Mouse (Mus musculus) intestine, embryonic 14.5 days (tissue): ENCODE data around the gene S1pr4. TPM values are rescaled to one million over a fixed set of nuclear protein-coding genes. Genes with fewer than 3 reads are reported as not detected.

Experiments used
- ATAC-seq: fragments of 200-750 bp; cut with Nextera tagmentation; replicated peaks from 2 replicates; pipeline ENCODE4 v1.8.0; 2017; ENCODE audit warnings: low read depth, moderate number of reproducible peaks, moderate TSS enrichment, moderate library complexity; ENCODE audit not compliant: low FRiP score, low TSS enrichment
- DNase-seq: peaks from one replicate; pipeline ENCODE4 v3.0.0-alpha.2; 2018; ENCODE audit warnings: low spot score
- H3K27ac ChIP-seq: fragments of 300-500 bp; sonication (generic); 2 replicates; pipeline ENCODE4 v1.5.1; 2014; ENCODE audit warnings: low read depth, mild to moderate bottlenecking, control low read depth
- H3K27me3 ChIP-seq: fragments of 300-500 bp; sonication (generic); replicated peaks from 2 replicates; pipeline ENCODE4 v1.6.1; 2014; ENCODE audit warnings: low read length, control low read depth; ENCODE audit not compliant: control insufficient read depth, insufficient read depth
- H3K36me3 ChIP-seq: fragments of 300-500 bp; sonication (generic); 2 replicates; pipeline ENCODE4 v1.6.1; 2014; ENCODE audit warnings: low read length, control low read depth; ENCODE audit not compliant: control insufficient read depth, insufficient read depth
- H3K4me1 ChIP-seq: fragments of 300-500 bp; sonication (generic); replicated peaks from 2 replicates; pipeline ENCODE4 v1.6.1; 2014; ENCODE audit warnings: low read length, control low read depth, mixed read lengths; ENCODE audit not compliant: control insufficient read depth, insufficient read depth
- H3K4me2 ChIP-seq: fragments of 300-500 bp; sonication (generic); 2 replicates; pipeline ENCODE4 v1.6.1; 2014; ENCODE audit warnings: low read length
- H3K4me3 ChIP-seq: fragments of 300-500 bp; sonication (generic); 2 replicates; pipeline ENCODE4 v1.5.1; 2014; ENCODE audit warnings: low read depth, low read length, control low read depth, mixed read lengths
- H3K9ac ChIP-seq: fragments of 300-500 bp; sonication (generic); 2 replicates; pipeline ENCODE4 v1.6.1; 2014; ENCODE audit warnings: mild to moderate bottlenecking, low read length
- H3K9me3 ChIP-seq: fragments of 300-500 bp; sonication (generic); 2 replicates; pipeline ENCODE4 v1.6.1; 2016; ENCODE audit warnings: low read length, control low read depth; ENCODE audit not compliant: control insufficient read depth
- WGBS: fragments of 180-500 bp; shearing (Covaris S2); extraction: QIAGEN DNeasy Blood & Tissue Kit; methylation state at CpG from one replicate; pipeline ENCODE4 v1.1.7; 2014; 5-methylcytosine and 5-hydroxymethylcytosine counted together
- polyA plus RNA-seq: library from polyadenylated mRNA; unstranded; fragments of >200 nt; fragmentation: Nextera tagmentation; extraction: Ambion mirVana; gene quantifications from 2 replicates; pipeline ENCODE4 v1.2.1, GENCODE M21; 2014

Gene S1pr4
- polyA plus RNA-seq, 1 experiment from 2014 or later: 0.53 TPM

DNA sequence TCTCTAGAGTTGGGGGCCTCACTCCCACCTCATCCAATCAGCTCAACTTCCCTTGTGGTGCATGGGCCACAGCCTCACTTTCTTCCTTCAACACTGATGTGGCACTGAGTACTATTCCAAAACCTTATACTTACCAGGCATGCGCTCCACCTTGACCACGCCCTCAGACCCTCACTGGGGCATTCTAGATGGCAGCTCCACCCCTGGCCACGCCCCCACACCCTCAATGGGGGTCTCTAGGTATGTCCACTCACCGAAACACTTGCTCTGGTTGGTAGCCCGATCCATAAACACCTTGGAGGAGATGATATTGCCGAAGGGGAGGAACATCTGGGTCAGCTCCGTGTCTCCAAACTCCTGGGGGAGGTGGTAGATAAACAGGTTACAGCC, 37.5 kb downstream of the S1pr4 start:
- Histone ChIP-seq H3K4me1 (0 out of 2 replicates have a peak, but pooled peaks cover 3% of the 10 kb centered on the region), H3K9me3 (0 out of 2 replicates have a peak, but pooled peaks cover 2% of the 10 kb centered on the region), H3K36me3 (no peaks in the 10 kb centered on the region), H3K9ac (no peak overlapping the region), H3K27ac (no peak overlapping the region), H3K27me3 (peaks cover 90% of the 10 kb centered on the region), H3K4me3 (no peak overlapping the region), H3K4me2 (no peak overlapping the region)
- WGBS: 46% methylated on average over 7 of the region's 7 CpGs
- no peak for ATAC-seq
- no peak for DNase-seq

DNA sequence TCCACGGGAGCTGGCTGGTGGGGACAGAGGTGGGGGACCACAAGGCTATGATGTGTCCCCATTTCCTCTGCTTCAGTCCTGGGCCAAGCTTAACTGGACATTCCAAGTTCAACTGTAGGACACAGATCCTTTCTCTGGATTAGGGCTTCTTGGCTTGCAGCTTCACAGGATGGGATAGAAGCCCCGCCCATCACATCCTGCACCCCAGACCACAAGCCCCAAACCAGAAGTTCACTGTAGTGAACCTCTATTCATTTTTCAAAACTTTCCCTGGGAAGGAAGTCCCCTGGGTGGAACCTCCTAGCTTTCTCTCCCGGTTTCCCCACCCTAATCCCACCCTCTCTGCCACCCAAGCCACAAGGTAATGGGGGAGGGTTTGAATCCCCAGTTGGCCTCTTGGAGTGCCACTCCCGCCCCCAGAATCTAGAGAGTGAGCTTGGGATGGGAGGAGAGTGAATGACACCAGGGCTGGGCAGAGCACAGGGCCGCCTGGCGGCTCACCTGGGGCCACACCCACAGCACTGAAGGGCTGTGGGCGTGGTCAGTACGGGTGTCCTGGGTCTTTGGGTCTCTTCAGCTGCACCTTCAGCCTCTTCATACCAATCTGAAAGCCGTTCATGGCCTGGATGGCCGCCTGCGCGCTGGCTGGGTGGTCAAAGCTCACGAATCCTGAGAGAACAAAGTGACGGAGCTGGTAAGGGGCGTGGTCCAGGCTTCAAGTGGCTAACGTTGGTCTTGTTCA, 38.1 kb downstream of the S1pr4 start:
- ATAC-seq (no peak), DNase-seq (no peak)
- 0 out of 2 replicates have a peak, but pooled peaks cover 3% of the 10 kb centered on the region for H3K4me1 ChIP-seq
- H3K4me3 ChIP-seq: no peak overlapping the region
- no peaks in the 10 kb centered on the region for H3K36me3 ChIP-seq
- H3K27me3 ChIP-seq: peaks cover 90% of the 10 kb centered on the region
- H3K4me2 ChIP-seq: no peak overlapping the region
- WGBS: 7% methylated on average over 16 of the region's 16 CpGs
- no peak overlapping the region for H3K27ac ChIP-seq
- H3K9me3 ChIP-seq: 0 out of 2 replicates have a peak, but pooled peaks cover 2% of the 10 kb centered on the region
- H3K9ac ChIP-seq: no peak overlapping the region

DNA sequence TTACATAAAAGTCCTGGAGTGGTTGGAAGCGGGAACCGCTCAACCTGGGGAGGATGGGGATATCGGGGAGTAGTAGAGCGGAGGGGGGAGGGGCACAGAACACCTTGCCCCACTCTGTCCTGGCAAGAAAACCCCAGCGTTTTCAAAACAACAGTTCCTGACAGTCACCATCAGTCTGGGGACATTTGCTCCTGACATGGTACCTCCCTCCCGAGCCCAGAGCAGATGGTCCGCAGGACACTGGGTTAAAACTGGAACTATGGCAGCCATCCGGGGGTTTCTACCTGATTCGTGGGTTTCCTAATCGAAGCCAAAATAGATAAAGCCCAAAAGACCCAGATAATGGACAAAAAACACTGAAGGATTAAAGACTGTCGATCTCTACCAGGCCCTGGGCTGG, 39.0 kb downstream of the S1pr4 start:
- Histone ChIP-seq H3K9me3 (0 out of 2 replicates have a peak, but pooled peaks cover 2% of the 10 kb centered on the region), H3K4me3 (no peak overlapping the region), H3K4me2 (no peak overlapping the region), H3K4me1 (0 out of 2 replicates have a peak, but pooled peaks cover 3% of the 10 kb centered on the region), H3K36me3 (no peaks in the 10 kb centered on the region), H3K27me3 (peaks cover 90% of the 10 kb centered on the region), H3K27ac (no peak overlapping the region), H3K9ac (no peak overlapping the region)
- no peak for DNase-seq
- ATAC-seq: no peak
- 39% methylated on average over 11 of the region's 11 CpGs for WGBS

DNA sequence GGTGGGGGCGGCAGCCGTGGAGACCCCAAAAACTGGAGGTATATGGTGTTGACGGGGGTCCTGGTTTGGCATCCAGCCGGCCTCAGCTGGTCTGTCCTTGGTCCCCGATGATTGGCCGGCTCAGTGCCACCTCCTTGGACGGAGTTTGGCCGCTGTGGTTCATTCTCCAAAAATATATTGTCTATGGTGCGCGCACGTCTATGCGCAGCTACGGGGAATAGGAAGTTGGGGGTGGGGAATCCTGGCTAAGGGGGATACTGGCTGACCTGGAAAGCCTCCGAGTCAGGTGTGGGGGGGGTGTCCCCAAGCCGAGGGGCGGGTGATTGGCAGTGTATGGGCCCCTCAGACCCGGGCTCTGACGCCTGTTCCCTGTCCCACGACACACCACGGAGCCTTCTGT, 39.5 kb downstream of the S1pr4 start:
- DNase-seq: no peak
- WGBS: 41% methylated on average over 20 of the region's 20 CpGs
- H3K27ac ChIP-seq: no peak overlapping the region
- H3K4me3 ChIP-seq: no peak overlapping the region
- no peak overlapping the region for H3K4me2 ChIP-seq
- 0 out of 2 replicates have a peak, but pooled peaks cover 3% of the 10 kb centered on the region for H3K4me1 ChIP-seq
- H3K36me3 ChIP-seq: no peaks in the 10 kb centered on the region
- no peak overlapping the region for H3K9ac ChIP-seq
- no peak for ATAC-seq
- H3K9me3 ChIP-seq: 0 out of 2 replicates have a peak, but pooled peaks cover 2% of the 10 kb centered on the region
- peaks cover 90% of the 10 kb centered on the region for H3K27me3 ChIP-seq

DNA sequence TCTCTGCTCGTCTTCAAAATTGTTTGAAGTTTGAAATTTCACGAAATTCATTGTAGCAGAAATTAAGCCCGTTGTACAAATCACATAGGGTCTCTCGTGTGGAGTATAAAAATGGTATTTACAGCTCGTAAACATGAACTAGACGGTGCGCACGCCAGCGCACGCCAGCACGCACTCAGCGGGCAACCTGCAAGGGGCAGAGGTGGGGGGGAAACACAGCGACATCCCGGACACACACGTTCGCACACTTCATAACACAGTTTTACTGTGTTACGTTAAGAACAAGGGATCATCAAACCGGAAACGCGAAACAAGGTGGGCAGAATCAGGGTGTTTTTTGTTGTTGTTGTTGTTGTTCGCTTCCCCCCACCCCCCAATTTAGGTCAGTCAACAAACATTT, 40.5 kb downstream of the S1pr4 start:
- Histone ChIP-seq H3K4me3 (no peak overlapping the region), H3K27me3 (peaks cover 90% of the 10 kb centered on the region), H3K4me2 (no peak overlapping the region), H3K27ac (no peak overlapping the region), H3K9me3 (0 out of 2 replicates have a peak, but pooled peaks cover 2% of the 10 kb centered on the region), H3K36me3 (no peaks in the 10 kb centered on the region), H3K4me1 (0 out of 2 replicates have a peak, but pooled peaks cover 3% of the 10 kb centered on the region), H3K9ac (no peak overlapping the region)
- WGBS: 64% methylated on average over 21 of the region's 21 CpGs
- no peak for DNase-seq
- no peak for ATAC-seq

- Histone ChIP-seq H3K4me1 (no peaks in the 10 kb centered on the region), H3K4me3 (no peak overlapping the region), H3K9ac (no peak overlapping the region), H3K27me3 (peaks cover 90% of the 10 kb centered on the region), H3K9me3 (0 out of 2 replicates have a peak, but pooled peaks cover 2% of the 10 kb centered on the region), H3K36me3 (no peaks in the 10 kb centered on the region), H3K4me2 (no peak overlapping the region), H3K27ac (no peak overlapping the region)
- 78% methylated on average over 6 of the region's 6 CpGs for WGBS
- DNase-seq (no peak), ATAC-seq (no peak)
Measured at GRCm38 (mm10) chr10:81458267-81458666, 41.7 kb downstream of the S1pr4 start.

GRCm38 (mm10) chr10:81457624-81458023, 42.3 kb downstream of the S1pr4 start:
- Histone ChIP-seq H3K9ac (no peak overlapping the region), H3K27ac (no peak overlapping the region), H3K9me3 (0 out of 2 replicates have a peak, but pooled peaks cover 2% of the 10 kb centered on the region), H3K27me3 (peaks cover 90% of the 10 kb centered on the region), H3K4me2 (no peak overlapping the region), H3K4me3 (no peak overlapping the region), H3K36me3 (no peaks in the 10 kb centered on the region), H3K4me1 (no peaks in the 10 kb centered on the region)
- DNase-seq: no peak
- no peak for ATAC-seq
- 85% methylated on average over 8 of the region's 8 CpGs for WGBS

- no peaks in the 10 kb centered on the region for H3K4me1 ChIP-seq
- no peak overlapping the region for H3K27ac ChIP-seq
- no peaks in the 10 kb centered on the region for H3K36me3 ChIP-seq
- no peak overlapping the region for H3K4me2 ChIP-seq
- no peak overlapping the region for H3K9ac ChIP-seq
- DNase-seq (no peak), ATAC-seq (no peak)
- H3K27me3 ChIP-seq: peaks cover 90% of the 10 kb centered on the region
- no peaks in the 10 kb centered on the region for H3K9me3 ChIP-seq
- no peak overlapping the region for H3K4me3 ChIP-seq
- 52% methylated on average over 12 of the region's 12 CpGs for WGBS
Measured at GRCm38 (mm10) chr10:81456983-81457563, 42.9 kb downstream of the S1pr4 start.
